Mouse (Mus musculus) forebrain, embryonic 16.5 days (tissue): Measurements from ENCODE around the gene Fbxo46. TPM values are rescaled to one million over a fixed set of nuclear protein-coding genes. Genes with fewer than 3 reads are reported as not detected.

ENCODE experiments used
- ATAC-seq: fragments of 200-750 bp; cut with Nextera tagmentation; 2 replicates; pipeline ENCODE4 v1.8.0; 2017; ENCODE audit warnings: mild to moderate bottlenecking, moderate library complexity
- H3K27ac ChIP-seq: fragments of 300-500 bp; sonication (generic); 2 replicates; pipeline ENCODE4 v1.5.1; 2014; ENCODE audit warnings: low read length, control low read depth
- H3K27me3 ChIP-seq: fragments of 300-500 bp; sonication (generic); replicated peaks from 2 replicates; pipeline ENCODE4 v1.6.1; 2014; ENCODE audit warnings: low read length; ENCODE audit not compliant: control insufficient read depth, insufficient read depth
- H3K36me3 ChIP-seq: fragments of 300-500 bp; sonication (generic); 2 replicates; pipeline ENCODE4 v1.6.1; 2014; ENCODE audit not compliant: control insufficient read depth, insufficient read depth
- H3K4me1 ChIP-seq: fragments of 300-500 bp; sonication (generic); replicated peaks from 2 replicates; pipeline ENCODE4 v1.6.1; 2014; ENCODE audit warnings: low read length; ENCODE audit not compliant: control insufficient read depth, insufficient read depth
- H3K4me2 ChIP-seq: fragments of 300-500 bp; sonication (generic); 2 replicates; pipeline ENCODE4 v1.6.1; 2014; ENCODE audit warnings: mild to moderate bottlenecking, low read length, control low read depth
- H3K4me3 ChIP-seq: fragments of 300-500 bp; sonication (generic); replicated peaks from 2 replicates; pipeline ENCODE4 v1.5.1; 2014; ENCODE audit warnings: mild to moderate bottlenecking, low read length, control low read depth
- H3K9ac ChIP-seq: fragments of 300-500 bp; sonication (generic); replicated peaks from 2 replicates; pipeline ENCODE4 v1.6.1; 2014; ENCODE audit warnings: low read depth, low read length, control low read depth
- H3K9me3 ChIP-seq: fragments of 300-500 bp; sonication (generic); 2 replicates; pipeline ENCODE4 v1.6.1; 2016; ENCODE audit warnings: low read length; ENCODE audit not compliant: control insufficient read depth
- WGBS: fragments of 180-500 bp; shearing (Covaris S2); extraction: QIAGEN DNeasy Blood & Tissue Kit; methylation state at CpG from one replicate; pipeline ENCODE4 v1.1.7; 2014; 5-methylcytosine and 5-hydroxymethylcytosine counted together
- microRNA counts: library from miRNA; unstranded; fragments of <30 nt; microRNA quantifications from one replicate; lab custom pipeline; 2016
- microRNA-seq: library from miRNA; unstranded; fragments of <30 nt; microRNA quantifications from one replicate; pipeline ENCODE4, GENCODE M21; 2017
- polyA plus RNA-seq: library from polyadenylated mRNA; unstranded; fragments of >200 nt; fragmentation: Nextera tagmentation; extraction: Ambion mirVana; gene quantifications from 2 replicates; pipeline ENCODE4 v1.2.1, GENCODE M21; 2015

Fbxo46 gene
- polyA plus RNA-seq, 1 experiment from 2014 or later, result 25.4 TPM

DNA sequence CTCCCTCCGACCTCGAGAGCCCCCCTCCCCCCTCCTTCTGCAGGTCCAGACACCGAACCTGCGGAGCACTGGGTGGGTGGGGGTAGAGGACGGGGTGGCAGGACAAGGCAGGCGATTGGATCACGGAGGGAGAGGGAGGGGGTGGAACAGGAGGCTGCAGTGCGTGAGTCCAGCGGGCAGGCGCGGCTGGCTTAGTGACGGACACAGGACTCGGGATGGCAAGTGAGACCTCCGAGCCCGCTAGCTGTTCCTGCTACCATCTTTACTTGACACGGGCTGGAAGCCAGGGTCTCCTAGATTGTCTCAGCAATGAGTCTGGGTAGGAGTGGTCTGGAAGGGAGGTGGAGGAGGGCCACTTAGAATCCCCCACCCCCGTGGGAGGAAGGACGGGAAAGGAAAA, 58.4 kb downstream of the Fbxo46 start:
- 13% methylated on average over 18 of the region's 18 CpGs for WGBS
- no peaks in the 10 kb centered on the region for H3K36me3 ChIP-seq
- no peak overlapping the region for H3K27ac ChIP-seq
- no peak for ATAC-seq
- H3K4me2 ChIP-seq, result peak overlapping the region; percentile 67
- peak overlapping the region; percentile 24; the same call in 1 of the 2 replicates for H3K9ac ChIP-seq
- peaks cover 14% of the 10 kb centered on the region for H3K27me3 ChIP-seq
- H3K4me3 ChIP-seq, result peak overlapping the region; percentile 70
- peaks cover 39% of the 10 kb centered on the region for H3K4me1 ChIP-seq
- H3K9me3 ChIP-seq, result no peaks in the 10 kb centered on the region

DNA sequence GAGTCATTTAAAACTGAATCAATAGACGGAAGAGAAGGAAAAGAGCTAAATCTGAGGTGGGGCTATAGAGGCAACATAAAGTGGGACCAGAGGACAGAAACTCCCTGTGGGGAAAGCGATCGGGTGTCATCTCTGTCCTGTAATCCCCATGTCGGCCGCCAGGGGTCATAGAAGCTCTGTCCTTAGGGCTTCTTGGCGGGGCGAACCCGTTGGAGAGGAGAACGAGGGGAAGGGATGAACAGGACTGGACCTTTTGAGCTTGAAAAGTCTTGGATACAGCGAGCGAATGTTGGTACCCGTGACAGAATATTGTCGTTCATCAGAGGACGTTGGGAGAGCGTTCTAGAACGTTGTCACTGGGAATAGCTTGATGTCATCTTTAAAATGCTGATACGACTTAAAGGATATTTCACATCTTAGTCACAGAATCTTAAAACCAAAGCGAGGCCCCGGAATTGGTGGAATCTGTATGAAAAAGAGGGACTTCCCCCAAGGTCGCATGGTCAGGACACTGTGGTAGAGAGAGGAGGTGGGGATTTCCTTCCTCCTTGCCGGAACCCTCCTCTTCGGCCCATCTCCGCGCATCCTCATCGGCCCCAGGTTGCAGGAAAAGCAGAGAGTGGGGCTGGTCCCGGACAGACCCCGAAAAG, 58.9 kb downstream of the Fbxo46 start:
- Histone ChIP-seq H3K4me2 (peak overlapping the region; percentile 67), H3K4me3 (peak overlapping the region; percentile 70), H3K27me3 (peaks cover 14% of the 10 kb centered on the region), H3K9me3 (no peaks in the 10 kb centered on the region), H3K4me1 (peaks cover 38% of the 10 kb centered on the region), H3K9ac (peak overlapping the region; percentile 43), H3K27ac (no peak overlapping the region), H3K36me3 (no peaks in the 10 kb centered on the region)
- WGBS, result 5% methylated on average over 27 of the region's 27 CpGs
- ATAC-seq, result no peak

DNA sequence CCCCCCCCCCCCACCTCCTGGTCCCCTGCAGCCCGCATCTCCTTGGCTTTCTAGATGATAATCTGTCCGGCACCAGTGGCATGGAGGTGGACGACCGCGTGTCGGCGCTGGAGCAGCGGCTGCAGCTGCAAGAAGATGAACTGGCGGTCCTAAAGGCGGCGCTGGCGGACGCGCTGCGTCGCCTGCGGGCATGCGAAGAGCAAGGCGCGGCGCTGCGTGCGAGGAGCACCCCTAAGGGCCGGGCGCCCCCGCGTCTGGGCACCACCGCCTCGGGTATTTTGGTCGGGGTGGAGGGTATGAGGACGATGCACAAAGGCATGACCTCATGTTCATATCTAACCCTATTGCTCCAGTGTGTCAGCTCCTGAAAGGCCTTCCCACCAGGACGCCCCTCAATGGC, 59.5 kb downstream of the Fbxo46 start:
- Histone ChIP-seq H3K9ac (peak overlapping the region; percentile 43), H3K9me3 (no peaks in the 10 kb centered on the region), H3K4me1 (peaks cover 40% of the 10 kb centered on the region), H3K36me3 (no peaks in the 10 kb centered on the region), H3K27ac (no peak overlapping the region), H3K27me3 (peaks cover 14% of the 10 kb centered on the region), H3K4me3 (peak overlapping the region; percentile 70), H3K4me2 (peak overlapping the region; percentile 67)
- under 1% methylated on average over 32 of the region's 32 CpGs for WGBS
- no peak for ATAC-seq

DNA sequence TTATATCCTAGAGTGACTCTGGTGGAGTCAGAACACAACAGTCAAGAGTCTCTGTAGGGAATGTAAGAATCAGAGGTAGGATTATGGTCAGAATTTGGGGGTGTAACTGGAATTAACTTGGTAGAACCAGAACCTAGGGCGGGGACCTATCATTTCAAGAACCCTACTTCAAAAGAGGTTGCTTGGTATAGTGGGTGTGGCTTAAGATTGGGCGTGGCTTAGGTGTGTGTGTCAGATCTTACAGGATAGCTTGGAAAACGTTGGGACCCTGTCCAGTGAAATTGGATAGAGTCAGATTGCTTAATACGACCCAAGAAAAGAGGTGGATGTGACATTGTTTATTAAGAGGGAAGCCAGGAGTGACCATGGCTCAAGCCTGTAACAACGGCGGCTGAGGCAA, 60.3 kb downstream of the Fbxo46 start:
- Histone ChIP-seq H3K9me3 (no peaks in the 10 kb centered on the region), H3K27ac (no peak overlapping the region), H3K4me1 (peaks cover 48% of the 10 kb centered on the region), H3K9ac (no peak overlapping the region), H3K4me2 (no peak overlapping the region), H3K36me3 (no peaks in the 10 kb centered on the region), H3K27me3 (peaks cover 14% of the 10 kb centered on the region), H3K4me3 (no peak overlapping the region; the same call in 1 of the 2 replicates)
- 44% methylated on average over 6 of the region's 6 CpGs for WGBS
- no peak for ATAC-seq

- H3K4me2 ChIP-seq, result peak overlapping the region; percentile 46
These were observed 61.3 kb downstream of the Fbxo46 start for GRCm38 (mm10) chr7:19180862-19181429.

GRCm38 (mm10) chr7:19184250-19184649, 64.6 kb downstream of the Fbxo46 start:
- H3K4me1 ChIP-seq, result peaks cover 26% of the 10 kb centered on the region
- H3K27me3 ChIP-seq, result peaks cover 9% of the 10 kb centered on the region
- H3K9me3 ChIP-seq, result no peaks in the 10 kb centered on the region
- ATAC-seq, result no peak
- H3K9ac ChIP-seq, result no peak overlapping the region
- H3K36me3 ChIP-seq, result peaks cover 12% of the 10 kb centered on the region
- H3K27ac ChIP-seq, result peak overlapping the region; percentile 75
- H3K4me2 ChIP-seq, result no peak overlapping the region
- WGBS, result 35% methylated on average over 2 of the region's 2 CpGs
- H3K4me3 ChIP-seq, result no peak overlapping the region

More at GRCm38 (mm10) chr7:19180862-19181429, 61.3 kb downstream of the Fbxo46 start:
- H3K27ac ChIP-seq, result no peak overlapping the region
- no peaks in the 10 kb centered on the region for H3K36me3 ChIP-seq
- H3K27me3 ChIP-seq, result peaks cover 14% of the 10 kb centered on the region
- no peak for ATAC-seq
- WGBS, result 2% methylated on average over 26 of the region's 27 CpGs
- peak overlapping the region; percentile 29 for H3K4me3 ChIP-seq
- H3K9me3 ChIP-seq, result no peaks in the 10 kb centered on the region
- H3K9ac ChIP-seq, result peak overlapping the region; percentile 45
- H3K4me1 ChIP-seq, result peaks cover 46% of the 10 kb centered on the region

DNA sequence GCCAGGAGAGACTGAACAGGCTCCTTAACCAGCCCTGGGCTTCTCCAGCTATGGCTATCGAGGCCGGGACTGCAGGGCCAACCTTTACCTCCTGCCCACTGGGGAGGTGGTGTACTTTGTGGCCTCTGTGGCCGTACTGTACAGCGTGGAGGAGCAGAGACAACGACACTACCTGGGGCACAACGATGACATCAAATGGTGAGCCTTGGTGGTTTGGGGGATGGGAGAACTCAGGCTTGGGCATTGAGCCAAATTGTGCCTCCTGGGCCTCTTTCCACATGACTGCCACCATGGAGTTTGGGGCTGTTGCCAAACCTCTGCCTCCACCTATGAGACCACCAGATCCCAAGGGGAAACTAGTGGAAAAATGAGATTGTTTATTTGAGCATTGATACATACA, 65.1 kb downstream of the Fbxo46 start:
- Histone ChIP-seq H3K9me3 (no peaks in the 10 kb centered on the region), H3K9ac (no peak overlapping the region; the same call in 1 of the 2 replicates), H3K4me2 (no peak overlapping the region), H3K27ac (peak overlapping the region; percentile 75), H3K4me3 (no peak overlapping the region), H3K4me1 (peaks cover 21% of the 10 kb centered on the region), H3K27me3 (peaks cover 4% of the 10 kb centered on the region), H3K36me3 (peaks cover 12% of the 10 kb centered on the region)
- WGBS, result 37% methylated on average over 6 of the region's 6 CpGs
- ATAC-seq, result 0 out of 2 replicates have a peak, but pooled peaks have one; percentile 26

MicroRNA genes within 50 kb of the gene (microRNA counts, 519-probe panel; counts per million panel counts)
- microRNA mmu-miR-330 (lab: Ali Mortazavi, UCI), result 1,958 counts per million, percentile 27 among the panel's probes with 10 or more counts

Small RNA genes within 50 kb of the gene (microRNA-seq; reads per million reads assigned to microRNA genes)
- gene Mir3100 (not detected), gene Mir330 (580 reads per million, percentile 73 among the genes with 10 or more reads in this experiment)

Other genes starting within 250 kb of the Fbxo46 start
- gene Pglyrp1, start 248.5 kb upstream of the Fbxo46 start, polyA plus RNA-seq, result 26.3 and 26.7 TPM in 2 replicates
- gene Ccdc61, start 209.4 kb upstream of the Fbxo46 start, polyA plus RNA-seq, result 23.9 and 24.0 TPM in 2 replicates
- 15.8 and 17.3 TPM in 2 replicates for gene Nova2, start 194.0 kb upstream of the Fbxo46 start, polyA plus RNA-seq
- 0.46 and 0.91 TPM in 2 replicates for gene Nanos2, start 132.5 kb upstream of the Fbxo46 start, polyA plus RNA-seq
- 3.1 and 3.6 TPM in 2 replicates for gene Mypop, start 128.6 kb upstream of the Fbxo46 start, polyA plus RNA-seq
- 28.0 and 30.4 TPM in 2 replicates for gene Irf2bp1, start 115.8 kb upstream of the Fbxo46 start, polyA plus RNA-seq
- gene Foxa3, start 96.3 kb upstream of the Fbxo46 start, polyA plus RNA-seq, result not detected in 2 replicates
- gene Sympk, start 95.5 kb upstream of the Fbxo46 start, polyA plus RNA-seq, result 34.4 and 34.7 TPM in 2 replicates
- 0.09 TPM in 1 of 2 replicates, not detected in the other for gene Rsph6a, start 65.2 kb upstream of the Fbxo46 start, polyA plus RNA-seq
- 28.1 and 29.7 TPM in 2 replicates for gene Dmwd, start 43.6 kb upstream of the Fbxo46 start, polyA plus RNA-seq
- 5.6 and 10.1 TPM in 2 replicates for gene Dmpk, start 36.0 kb upstream of the Fbxo46 start, polyA plus RNA-seq
- 1.7 and 2.1 TPM in 2 replicates for gene Six5, start 25.3 kb upstream of the Fbxo46 start, polyA plus RNA-seq
- gene Gm4969, start 1.5 kb upstream of the Fbxo46 start, polyA plus RNA-seq, result 3.9 and 4.9 TPM in 2 replicates
- 17.1 and 22.4 TPM in 2 replicates for gene Qpctl, start 29.4 kb downstream of the Fbxo46 start, polyA plus RNA-seq
- gene Snrpd2, start 29.9 kb downstream of the Fbxo46 start, polyA plus RNA-seq, result 116 and 118 TPM in 2 replicates
- 21.8 and 32.1 TPM in 2 replicates for gene Gipr, start 46.3 kb downstream of the Fbxo46 start, polyA plus RNA-seq
- gene Eml2, start 56.6 kb downstream of the Fbxo46 start, polyA plus RNA-seq, result 8.3 and 14.4 TPM in 2 replicates
- 2.5 and 2.7 TPM in 2 replicates for gene Gpr4, start 92.7 kb downstream of the Fbxo46 start, polyA plus RNA-seq
- gene Opa3, start 108.5 kb downstream of the Fbxo46 start, polyA plus RNA-seq, result 43.5 and 43.8 TPM in 2 replicates
- gene Vasp, start 152.0 kb downstream of the Fbxo46 start, polyA plus RNA-seq, result 38.0 and 40.3 TPM in 2 replicates
- gene Ppm1n, start 160.2 kb downstream of the Fbxo46 start, polyA plus RNA-seq, result 0.39 and 0.61 TPM in 2 replicates
- 127 and 128 TPM in 2 replicates for gene Rtn2, start 162.8 kb downstream of the Fbxo46 start, polyA plus RNA-seq
- 0.05 and 0.10 TPM in 2 replicates for gene Fosb, start 190.2 kb downstream of the Fbxo46 start, polyA plus RNA-seq
- gene Ercc1, start 224.9 kb downstream of the Fbxo46 start, polyA plus RNA-seq, result 79.3 and 85.9 TPM in 2 replicates
- gene Cd3eap, start 239.6 kb downstream of the Fbxo46 start, polyA plus RNA-seq, result 23.1 and 26.4 TPM in 2 replicates
- gene Ppp1r13l, start 239.9 kb downstream of the Fbxo46 start, polyA plus RNA-seq, result 3.0 and 3.6 TPM in 2 replicates